Mouse (Mus musculus) CD4-positive, CD25-positive, alpha-beta regulatory T cell, adult 4 months (primary cell): ENCODE results near the gene Tmco5. TPM values are rescaled to one million over a fixed set of nuclear protein-coding genes. Genes with fewer than 3 reads are reported as not detected.
"Not testable (repeated sequence)": the region's sequence is repeated elsewhere in the genome, so short reads cannot be mapped to it uniquely, and the experiment has no call there.

Source experiments
- ATAC-seq: one replicate; pipeline ENCODE4 v1.8.0; 2017
- polyA plus RNA-seq, 2 experiments: library from polyadenylated mRNA; unstranded; fragments of 100-300 nt; shearing (Covaris generic); gene quantifications; one replicate each; pipeline ENCODE4 v1.2.1; 2017

The Tmco5 gene
- polyA plus RNA-seq, 2 experiments from 2014 or later, result not detected

GRCm38 (mm10) chr2:116923684-116924083 is 45.2 kb downstream of the Tmco5 start:
- ATAC-seq, result no peak

GRCm38 (mm10) chr2:116924292-116924691 is 45.8 kb downstream of the Tmco5 start:
- no peak for ATAC-seq

GRCm38 (mm10) chr2:116925230-116925629 is 46.7 kb downstream of the Tmco5 start:
- no peak for ATAC-seq

GRCm38 (mm10) chr2:116932218-116932617 is 53.7 kb downstream of the Tmco5 start:
- no peak for ATAC-seq

GRCm38 (mm10) chr2:116934236-116934635 is 55.7 kb downstream of the Tmco5 start:
- ATAC-seq, result not testable (repeated sequence)

- ATAC-seq, result no peak
Observed at GRCm38 (mm10) chr2:116934776-116935175, 56.3 kb downstream of the Tmco5 start.

- no peak for ATAC-seq
Observed at GRCm38 (mm10) chr2:116936371-116936770, 57.9 kb downstream of the Tmco5 start.

- no peak for ATAC-seq
Observed at GRCm38 (mm10) chr2:116937166-116937565, 58.7 kb downstream of the Tmco5 start.

GRCm38 (mm10) chr2:116941816-116942215 is 63.3 kb downstream of the Tmco5 start:
- ATAC-seq, result no peak

Other genes with a start within 250 kb of the Tmco5 start
- gene Spred1, start 242.7 kb downstream of the Tmco5 start, polyA plus RNA-seq, result 1 to 10 TPM; 1.1 to 2.3 TPM